Mouse (Mus musculus): ENCODE measurements around the gene Wnt2b.

The Wnt2b gene

GRCm38 (mm10) chr3:104896141-104896540 is 65.6 kb downstream of the Wnt2b start:
- no peak for DNase-seq (ENCODE audit: low spot score)
